8 mouse cellular contexts compared by ENCODE assay signal in genomic region chr5:24425421-24426036, GRCm38 (mm10). TPM values are rescaled to one million over a fixed set of nuclear protein-coding genes. Genes with fewer than 3 reads are reported as not detected.
DNase-seq lines count a peak whose midpoint lies in the region; ATAC-seq and TF ChIP-seq lines count a peak whose summit lies in the region.

No protein-coding gene starts in this region.

- peak overlapping the region; percentile 94 for H3K27ac ChIP-seq in heart, embryonic 10.5 days
- H3K27ac ChIP-seq in embryonic facial prominence, embryonic 14.5 days (replicated peaks; ENCODE audit: low read depth, low read length), result peak overlapping the region; percentile 93
- H3K27ac ChIP-seq in kidney, postnatal 0 days, result peak overlapping the region; percentile 95

- peaks cover 55% of the 10 kb centered on the region for H3K4me1 ChIP-seq in heart, embryonic 10.5 days
- peaks cover 58% of the 10 kb centered on the region for H3K4me1 ChIP-seq in G1E (ENCODE audit: insufficient read depth, low read depth, low read length)
- H3K4me1 ChIP-seq in embryonic facial prominence, embryonic 14.5 days (ENCODE audit: control insufficient read depth, insufficient read depth, low read length), result peaks cover 45% of the 10 kb centered on the region
- peaks cover 30% of the 10 kb centered on the region for H3K4me1 ChIP-seq in kidney, postnatal 0 days (replicated peaks; ENCODE audit: insufficient read depth, low read length)

- H3K4me3 ChIP-seq in heart, embryonic 10.5 days, result peak overlapping the region; percentile 78
- H3K4me3 ChIP-seq in G1E (ENCODE audit: low read depth, low read length), result peak overlapping the region; percentile 74
- peak overlapping the region; percentile 51 for H3K4me3 ChIP-seq in embryonic facial prominence, embryonic 14.5 days (ENCODE audit: low read depth, low read length)
- peak overlapping the region; percentile 62 for H3K4me3 ChIP-seq in kidney, postnatal 0 days (replicated peaks; ENCODE audit: low read depth, low read length)

- no peaks in the 10 kb centered on the region for H3K27me3 ChIP-seq in heart, embryonic 10.5 days (ENCODE audit: insufficient read depth, poor library complexity, severe bottlenecking)
- H3K27me3 ChIP-seq in G1E (ENCODE audit: insufficient read depth, low read length), result no peaks in the 10 kb centered on the region
- H3K27me3 ChIP-seq in embryonic facial prominence, embryonic 14.5 days (replicated peaks; ENCODE audit: control insufficient read depth, insufficient read depth, low read length), result no peaks in the 10 kb centered on the region
- H3K27me3 ChIP-seq in kidney, postnatal 0 days (ENCODE audit: insufficient read depth, low read length), result no peaks in the 10 kb centered on the region

- peak overlapping the region; percentile 85 for H3K4me2 ChIP-seq in embryonic facial prominence, embryonic 14.5 days (ENCODE audit: low read depth, low read length)
- H3K4me2 ChIP-seq in kidney, postnatal 0 days (ENCODE audit: low read length), result peak overlapping the region; percentile 69

- TF ChIP-seq CTCF in G1E (IDR thresholded peaks at IDR 0.05; ENCODE audit: low read depth, low read length), result no peak
- peak; percentile 43 for TF ChIP-seq CTCF in kidney, postnatal 0 days (IDR thresholded peaks at IDR 0.05; ENCODE audit: low read depth)

- H3K9ac ChIP-seq in embryonic facial prominence, embryonic 14.5 days (ENCODE audit: low read depth, low read length), result peak overlapping the region; percentile 75
- peak overlapping the region; percentile 71 for H3K9ac ChIP-seq in kidney, postnatal 0 days (ENCODE audit: low read depth, low read length)

- peaks cover 27% of the 10 kb centered on the region for H3K36me3 ChIP-seq in heart, embryonic 10.5 days
- H3K36me3 ChIP-seq in G1E (replicated peaks), result peaks cover 49% of the 10 kb centered on the region
- peaks cover 32% of the 10 kb centered on the region for H3K36me3 ChIP-seq in embryonic facial prominence, embryonic 14.5 days (ENCODE audit: control insufficient read depth, insufficient read depth, low read length)
- H3K36me3 ChIP-seq in kidney, postnatal 0 days (ENCODE audit: insufficient read depth, low read length), result peaks cover 16% of the 10 kb centered on the region

- no peak for ATAC-seq in G1E (ENCODE audit: extremely low read depth, insufficient number of reproducible peaks, low FRiP score, poor library complexity, severe bottlenecking)
- no peak for ATAC-seq in embryonic facial prominence, embryonic 14.5 days (ENCODE audit: low read depth)
- ATAC-seq in kidney, postnatal 0 days (replicated peaks; ENCODE audit: low FRiP score, low read depth), result no peak
- ATAC-seq in megakaryocyte progenitor cell, adult 5-6 weeks (replicated peaks; ENCODE audit: poor library complexity), result peak; percentile 8; the same call in 1 of the 2 replicates

- no peaks in the 10 kb centered on the region for H3K9me3 ChIP-seq in heart, embryonic 10.5 days
- H3K9me3 ChIP-seq in G1E (replicated peaks), result no peaks in the 10 kb centered on the region
- H3K9me3 ChIP-seq in embryonic facial prominence, embryonic 14.5 days (ENCODE audit: control insufficient read depth, low read length), result no peaks in the 10 kb centered on the region
- H3K9me3 ChIP-seq in kidney, postnatal 0 days (replicated peaks; ENCODE audit: low read length), result no peaks in the 10 kb centered on the region

- WGBS in heart, embryonic 10.5 days, result under 1% methylated on average over 28 of the region's 30 CpGs
- under 1% methylated on average over 27 of the region's 30 CpGs for WGBS in embryonic facial prominence, embryonic 14.5 days
- WGBS in kidney, postnatal 0 days, result under 1% methylated on average over 27 of the region's 30 CpGs

- peak; percentile 84 for DNase-seq in heart, embryonic 10.5 days (ENCODE audit: low spot score)
- no peak for DNase-seq in heart, postnatal 4 days
- peak; percentile 52 for DNase-seq in G1E (ENCODE audit: low spot score)
- peak; percentile 72 for DNase-seq in embryonic facial prominence, embryonic 14.5 days (ENCODE audit: low spot score)
- DNase-seq in kidney, postnatal 0 days (ENCODE audit: low spot score), result peak; percentile 71
- peak; percentile 72 for DNase-seq in testis, postnatal 14 days (ENCODE audit: low spot score)
- DNase-seq in Muller cell, postnatal 12 days (ENCODE audit: inconsistent ontology term), result no peak

RNA-seq across cellular contexts. Expression of gene Slc4a2, which starts 1.9 kb away (rescaled TPM):
- 33.2 and 36.0 TPM in 2 replicates for polyA plus RNA-seq in heart, embryonic 10.5 days (2016; fragmentation: Nextera tagmentation; extraction: Ambion mirVana)
- 10 to 100 TPM; 63.2 to 65.7 TPM for total RNA-seq in heart, postnatal 4 days (2021)
- total RNA-seq in G1E (2014; fragmentation: Nextera tagmentation) (24.7 and 42.1 TPM in 2 replicates), G1E (2017) (25.5 and 30.5 TPM in 2 replicates)
- 17.4 and 20.0 TPM in 2 replicates for polyA plus RNA-seq in G1E (2012)
- polyA plus RNA-seq in embryonic facial prominence, embryonic 14.5 days (2014; fragmentation: Nextera tagmentation; extraction: Ambion mirVana), result 26.0 and 31.0 TPM in 2 replicates
- 30.8 and 35.5 TPM in 2 replicates for polyA plus RNA-seq in kidney, postnatal 0 days (2015; fragmentation: Nextera tagmentation; extraction: Ambion mirVana)
- total RNA-seq in megakaryocyte progenitor cell, adult 5-6 weeks (2015), result 11.4 and 13.1 TPM in 2 replicates
- total RNA-seq in megakaryocyte progenitor cell, adult 5-6 weeks (2017), result 19.0 and 24.1 TPM in 2 replicates

RNA-seq across cellular contexts. Expression of gene Cdk5, which starts 2.2 kb away (rescaled TPM):
- polyA plus RNA-seq in heart, embryonic 10.5 days (2016; fragmentation: Nextera tagmentation; extraction: Ambion mirVana), result 33.9 and 37.4 TPM in 2 replicates
- total RNA-seq in heart, postnatal 4 days (2021), result 10 to 100 TPM; 22.4 to 26.1 TPM
- total RNA-seq in G1E (2014; fragmentation: Nextera tagmentation) (14.3 and 19.1 TPM in 2 replicates), G1E (2017) (26.6 and 28.1 TPM in 2 replicates)
- 9.8 and 12.7 TPM in 2 replicates for polyA plus RNA-seq in G1E (2012)
- polyA plus RNA-seq in embryonic facial prominence, embryonic 14.5 days (2014; fragmentation: Nextera tagmentation; extraction: Ambion mirVana), result 48.2 and 55.0 TPM in 2 replicates
- polyA plus RNA-seq in kidney, postnatal 0 days (2015; fragmentation: Nextera tagmentation; extraction: Ambion mirVana), result 47.2 and 51.3 TPM in 2 replicates
- total RNA-seq in megakaryocyte progenitor cell, adult 5-6 weeks (2015), result 20.0 TPM in 2 replicates
- total RNA-seq in megakaryocyte progenitor cell, adult 5-6 weeks (2017), result 16.2 and 30.1 TPM in 2 replicates

RNA-seq across cellular contexts. Expression of gene Asic3, which starts 12.3 kb away (rescaled TPM):
- 0.11 TPM in 1 of 2 replicates, not detected in the other for polyA plus RNA-seq in heart, embryonic 10.5 days (2016; fragmentation: Nextera tagmentation; extraction: Ambion mirVana)
- total RNA-seq in heart, postnatal 4 days (2021), result under 1 TPM in 1 of 2 experiments, not detected in 1; 0.19 TPM
- total RNA-seq in G1E (2014; fragmentation: Nextera tagmentation) (not detected in 2 replicates), G1E (2017) (0.05 TPM in 1 of 2 replicates, not detected in the other)
- 0.06 TPM in 1 of 2 replicates, not detected in the other for polyA plus RNA-seq in G1E (2012)
- 1.7 and 2.1 TPM in 2 replicates for polyA plus RNA-seq in embryonic facial prominence, embryonic 14.5 days (2014; fragmentation: Nextera tagmentation; extraction: Ambion mirVana)
- polyA plus RNA-seq in kidney, postnatal 0 days (2015; fragmentation: Nextera tagmentation; extraction: Ambion mirVana), result 0.40 and 0.46 TPM in 2 replicates
- 0.12 and 0.15 TPM in 2 replicates for total RNA-seq in megakaryocyte progenitor cell, adult 5-6 weeks (2015)
- total RNA-seq in megakaryocyte progenitor cell, adult 5-6 weeks (2017), result 0.20 TPM in 1 of 2 replicates, not detected in the other

RNA-seq across cellular contexts. Expression of gene Fastk, which starts 19.6 kb away (rescaled TPM):
- 156 and 197 TPM in 2 replicates for polyA plus RNA-seq in heart, embryonic 10.5 days (2016; fragmentation: Nextera tagmentation; extraction: Ambion mirVana)
- 100 to 1,000 TPM; 194 to 206 TPM for total RNA-seq in heart, postnatal 4 days (2021)
- total RNA-seq in G1E (2014; fragmentation: Nextera tagmentation), result 95.9 and 97.8 TPM in 2 replicates
- total RNA-seq in G1E (2017), result 36.2 and 46.9 TPM in 2 replicates
- polyA plus RNA-seq in G1E (2012), result 286 and 295 TPM in 2 replicates
- polyA plus RNA-seq in embryonic facial prominence, embryonic 14.5 days (2014; fragmentation: Nextera tagmentation; extraction: Ambion mirVana), result 111 and 119 TPM in 2 replicates
- 117 and 120 TPM in 2 replicates for polyA plus RNA-seq in kidney, postnatal 0 days (2015; fragmentation: Nextera tagmentation; extraction: Ambion mirVana)
- 35.7 and 44.6 TPM in 2 replicates for total RNA-seq in megakaryocyte progenitor cell, adult 5-6 weeks (2015)
- 17.4 and 25.7 TPM in 2 replicates for total RNA-seq in megakaryocyte progenitor cell, adult 5-6 weeks (2017)

RNA-seq across cellular contexts. Expression of gene Tmub1, which starts 22.1 kb away (rescaled TPM):
- polyA plus RNA-seq in heart, embryonic 10.5 days (2016; fragmentation: Nextera tagmentation; extraction: Ambion mirVana), result 21.3 and 22.3 TPM in 2 replicates
- 1 to 10 TPM; 8.5 to 8.7 TPM for total RNA-seq in heart, postnatal 4 days (2021)
- total RNA-seq in G1E (2014; fragmentation: Nextera tagmentation) (11.1 and 14.3 TPM in 2 replicates), G1E (2017) (13.3 and 16.1 TPM in 2 replicates)
- 36.3 and 38.1 TPM in 2 replicates for polyA plus RNA-seq in G1E (2012)
- polyA plus RNA-seq in embryonic facial prominence, embryonic 14.5 days (2014; fragmentation: Nextera tagmentation; extraction: Ambion mirVana), result 16.5 and 21.3 TPM in 2 replicates
- polyA plus RNA-seq in kidney, postnatal 0 days (2015; fragmentation: Nextera tagmentation; extraction: Ambion mirVana), result 27.0 and 28.0 TPM in 2 replicates
- total RNA-seq in megakaryocyte progenitor cell, adult 5-6 weeks (2015), result 7.3 and 7.7 TPM in 2 replicates
- total RNA-seq in megakaryocyte progenitor cell, adult 5-6 weeks (2017), result 13.7 and 14.9 TPM in 2 replicates

Comparison
In these comparisons a context has a peak if more than half of its experiments do, and no peak if none do; other contexts are left out.
1. DNase-seq: peak in heart, embryonic 10.5 days (single experiment), G1E (single experiment), embryonic facial prominence, embryonic 14.5 days (single experiment), kidney, postnatal 0 days (single experiment) and testis, postnatal 14 days (single experiment); none in heart, postnatal 4 days (single experiment) and Muller cell, postnatal 12 days (single experiment).
2. Peak in every context shown above with its lines, with median percentiles within 50 percentile points of each other: H3K27ac ChIP-seq and H3K4me3 ChIP-seq.